Mouse (Mus musculus) embryonic stem cell, embryonic (primary cell): Measurements from ENCODE around the gene Adcy3.

Experiments used
- CTCF ChIA-PET, 4 experiments: fragments of 300-600 bp in 2 of 4; fragments of 350-600 bp in 2 of 4; sonication (Branson Sonifier 250); formaldehyde crosslinking; loops; one replicate each; lab custom pipeline; 2022; ENCODE audit warnings: inconsistent platforms in 2 of 4; lab: Charles Lee
- POLR2A ChIA-PET, 4 experiments: fragments of 300-600 bp in 2 of 4; fragments of 350-600 bp in 2 of 4; sonication (Branson Sonifier 250); formaldehyde crosslinking; loops; one replicate each; lab custom pipeline; 2022; ENCODE audit warnings: antibody characterized with exemption in 4 of 4, inconsistent platforms in 1 of 4; lab: Charles Lee

The Adcy3 gene

DNA sequence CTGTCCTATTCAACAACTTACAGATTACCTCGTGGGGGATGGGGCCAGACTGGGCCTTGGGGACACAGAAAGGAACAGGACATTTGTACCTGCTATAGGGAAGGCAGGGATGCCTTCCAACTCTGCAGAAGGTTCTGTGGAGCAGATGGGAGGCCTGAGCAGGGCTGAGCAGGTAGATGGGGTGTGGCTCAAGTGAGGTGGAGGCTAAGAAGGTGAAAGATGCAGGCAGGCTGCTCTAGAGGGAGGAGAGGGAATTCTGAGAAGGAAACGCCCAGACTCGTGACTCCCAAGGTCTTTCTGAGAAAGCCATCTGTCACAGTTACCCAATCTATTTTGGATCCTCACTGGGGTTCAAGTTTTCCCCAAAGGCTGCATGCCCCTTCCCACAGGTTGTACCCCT is 34.1 kb downstream of the Adcy3 start:
- ChIA-PET POLR2A (interaction anchor here in 2 of 4 experiments (0.6 to 1.2 kb wide), 3 partner anchors 9 to 42 kb away, joined by 3 to 7 read pairs (median 4); no protein-coding TSS in a partner anchor), CTCF (interaction anchor here in 1 of 4 experiments (0.6 kb wide), 1 partner anchor 260 kb away, joined by 3 read pairs; no protein-coding TSS in a partner anchor)

GRCm38 (mm10) chr12:4169058-4169457 is 36.2 kb downstream of the Adcy3 start:
- POLR2A ChIA-PET = interaction anchor here in 2 of 4 experiments (1.2 to 4.2 kb wide), 3 partner anchors 9 to 65 kb away, joined by 3 to 16 read pairs (median 4); partner anchors contain the start of genes Cenpo (in 1 of the 2) and Ptrhd1 (in 1 of the 2)
- CTCF ChIA-PET = no interaction called here

GRCm38 (mm10) chr12:4169622-4170021 is 36.7 kb downstream of the Adcy3 start:
- CTCF ChIA-PET = no interaction called here
- POLR2A ChIA-PET = interaction anchor here in 2 of 4 experiments (0.5 to 4.2 kb wide), 4 partner anchors 9 to 354 kb away, joined by 3 to 16 read pairs (median 4); partner anchors contain the start of genes Cenpo (in 1 of the 2) and Ptrhd1 (in 1 of the 2)

- ChIA-PET CTCF (interaction anchor here in 2 of 4 experiments (0.6 to 1.2 kb wide), 2 partner anchors 16 to 297 kb away, joined by 3 read pairs; no protein-coding TSS in a partner anchor), POLR2A (interaction anchor here in 3 of 4 experiments (0.9 to 2.0 kb wide), 6 partner anchors 8 to 184 kb away, joined by 3 to 4 read pairs (median 3); no protein-coding TSS in a partner anchor)
Measured at GRCm38 (mm10) chr12:4173108-4173790, 40.3 kb downstream of the Adcy3 start.

DNA sequence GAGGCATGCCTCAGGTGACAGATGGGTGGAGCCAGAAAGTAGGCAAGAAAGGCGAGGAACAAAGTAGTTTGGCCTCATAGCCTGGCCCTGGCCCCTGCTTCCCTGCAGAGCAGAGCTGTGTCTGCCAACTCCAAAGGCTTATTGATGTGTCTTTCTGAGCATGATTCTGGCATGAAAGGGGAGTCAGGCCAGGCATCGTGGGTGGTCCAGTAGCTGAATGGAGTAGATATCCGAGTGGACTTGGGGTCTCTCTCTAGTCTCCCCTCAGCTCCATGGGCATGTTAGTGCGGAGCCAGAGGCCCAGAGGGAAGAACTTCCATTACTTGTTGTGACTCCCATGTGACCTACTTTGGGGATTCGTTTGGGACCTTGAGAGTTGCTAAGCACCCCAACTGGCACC is 45.9 kb downstream of the Adcy3 start:
- POLR2A ChIA-PET = interaction anchor here in 3 of 4 experiments (0.6 to 2.9 kb wide), 17 partner anchors 10 to 240 kb away, joined by 3 to 12 read pairs (median 4); partner anchors contain the start of genes Cenpo (in 2 of the 3) and Ptrhd1 (in 2 of the 3)
- CTCF ChIA-PET = interaction anchor here in 3 of 4 experiments (0.5 to 2.5 kb wide), 10 partner anchors 10 to 259 kb away, joined by 3 to 12 read pairs (median 4); no protein-coding TSS in a partner anchor

DNA sequence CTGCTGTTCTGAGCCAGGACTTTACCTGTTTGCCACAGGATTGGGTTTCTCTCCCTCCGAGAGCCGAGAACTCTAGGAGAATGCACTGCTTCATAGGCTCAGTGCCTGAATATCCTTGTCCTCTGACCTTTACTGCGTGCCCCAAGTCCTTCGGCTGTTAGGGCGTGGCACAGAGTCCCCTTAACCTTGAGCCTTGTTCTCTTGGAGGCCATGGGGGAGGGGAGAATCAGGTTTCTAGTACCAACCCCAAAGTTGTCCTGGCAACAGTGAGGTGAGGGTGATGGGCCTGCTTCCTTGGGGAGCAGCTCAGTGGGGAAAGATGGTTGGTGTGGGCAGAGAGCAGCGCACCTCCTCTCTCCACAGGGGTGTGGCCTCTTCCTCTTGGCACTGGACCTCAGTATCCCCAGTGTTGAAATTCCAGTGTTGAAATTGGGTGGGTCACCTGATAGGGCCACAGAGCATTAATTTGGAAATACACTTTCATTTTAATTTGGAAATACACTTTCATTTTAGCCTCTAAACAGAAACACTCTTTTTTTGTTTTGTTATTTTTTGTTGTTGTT is 46.8 kb downstream of the Adcy3 start:
- ChIA-PET CTCF (interaction anchor here in 2 of 4 experiments (0.9 to 2.5 kb wide), 4 partner anchors 9 to 73 kb away, joined by 3 to 12 read pairs (median 6); no protein-coding TSS in a partner anchor), POLR2A (interaction anchor here in 2 of 4 experiments (0.6 to 2.9 kb wide), 11 partner anchors 9 to 760 kb away, joined by 3 to 12 read pairs (median 4); partner anchors contain the start of genes Cenpo (in 1 of the 2), Efr3b (in 1 of the 2) and Ptrhd1 (in 1 of the 2))

- ChIA-PET POLR2A (interaction anchor here in 2 of 4 experiments (1.0 to 2.6 kb wide), 5 partner anchors 9 to 142 kb away, joined by 3 to 7 read pairs (median 3); partner anchors contain the start of gene Efr3b (in 1 of the 2)), CTCF (interaction anchor here in 2 of 4 experiments (0.9 to 2.5 kb wide), 4 partner anchors 8 to 28 kb away, joined by 4 to 12 read pairs (median 4); no protein-coding TSS in a partner anchor)
Measured at GRCm38 (mm10) chr12:4180507-4180906, 47.6 kb downstream of the Adcy3 start.

DNA sequence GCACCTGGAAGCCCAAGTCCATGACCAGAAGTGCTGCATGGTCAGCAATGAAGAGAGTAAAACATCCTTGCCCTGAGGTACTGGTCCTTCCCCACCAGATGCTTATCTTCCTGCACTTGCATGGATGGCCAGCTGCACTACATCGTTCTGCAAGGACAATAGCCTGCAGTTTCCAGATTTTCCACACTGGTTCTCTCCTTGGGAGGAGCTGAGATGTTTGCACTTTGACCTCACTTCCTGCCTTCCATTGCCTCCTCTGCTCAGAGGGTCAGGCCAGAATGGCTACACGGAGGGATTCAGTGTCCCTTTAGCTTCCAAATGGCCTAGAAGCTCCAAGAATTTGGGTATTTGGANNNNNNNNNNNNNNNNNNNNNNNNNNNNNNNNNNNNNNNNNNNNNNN is 51.7 kb downstream of the Adcy3 start:
- POLR2A ChIA-PET = no interaction called here
- CTCF ChIA-PET = no interaction called here

GRCm38 (mm10) chr12:4188171-4189059 is 55.5 kb downstream of the Adcy3 start:
- POLR2A ChIA-PET = interaction anchor here in 3 of 4 experiments (0.6 to 2.8 kb wide), 25 partner anchors 8 to 581 kb away, joined by 3 to 16 read pairs (median 4); partner anchors contain the start of genes Cenpo (in 1 of the 3), Fam228b (in 1 of the 3), Pfn4 (in 1 of the 3) and Ptrhd1 (in 1 of the 3)
- CTCF ChIA-PET = interaction anchor here (0.6 to 1.7 kb wide), 25 partner anchors 8 to 731 kb away, joined by 3 to 12 read pairs (median 4); no protein-coding TSS in a partner anchor

- ChIA-PET POLR2A (interaction anchor here in 3 of 4 experiments (0.6 to 2.8 kb wide), 25 partner anchors 8 to 580 kb away, joined by 3 to 16 read pairs (median 4); partner anchors contain the start of genes Cenpo (in 2 of the 3), Ptrhd1 (in 2 of the 3), Fam228b (in 1 of the 3) and Pfn4 (in 1 of the 3)), CTCF (interaction anchor here (0.6 to 1.7 kb wide), 27 partner anchors 8 to 730 kb away, joined by 3 to 12 read pairs (median 4); no protein-coding TSS in a partner anchor)
Measured at GRCm38 (mm10) chr12:4189060-4189447, 56.2 kb downstream of the Adcy3 start.

- POLR2A ChIA-PET = interaction anchor here (0.6 to 1.9 kb wide), 9 partner anchors 14 to 378 kb away, joined by 3 to 9 read pairs (median 4); partner anchors contain the start of genes Cenpo (in 2 of the 4) and Ptrhd1 (in 2 of the 4)
- CTCF ChIA-PET = interaction anchor here in 2 of 4 experiments (0.7 to 1.7 kb wide), 5 partner anchors 13 to 85 kb away, joined by 3 to 5 read pairs (median 3); no protein-coding TSS in a partner anchor
Measured at GRCm38 (mm10) chr12:4192514-4192913, 59.6 kb downstream of the Adcy3 start.

DNA sequence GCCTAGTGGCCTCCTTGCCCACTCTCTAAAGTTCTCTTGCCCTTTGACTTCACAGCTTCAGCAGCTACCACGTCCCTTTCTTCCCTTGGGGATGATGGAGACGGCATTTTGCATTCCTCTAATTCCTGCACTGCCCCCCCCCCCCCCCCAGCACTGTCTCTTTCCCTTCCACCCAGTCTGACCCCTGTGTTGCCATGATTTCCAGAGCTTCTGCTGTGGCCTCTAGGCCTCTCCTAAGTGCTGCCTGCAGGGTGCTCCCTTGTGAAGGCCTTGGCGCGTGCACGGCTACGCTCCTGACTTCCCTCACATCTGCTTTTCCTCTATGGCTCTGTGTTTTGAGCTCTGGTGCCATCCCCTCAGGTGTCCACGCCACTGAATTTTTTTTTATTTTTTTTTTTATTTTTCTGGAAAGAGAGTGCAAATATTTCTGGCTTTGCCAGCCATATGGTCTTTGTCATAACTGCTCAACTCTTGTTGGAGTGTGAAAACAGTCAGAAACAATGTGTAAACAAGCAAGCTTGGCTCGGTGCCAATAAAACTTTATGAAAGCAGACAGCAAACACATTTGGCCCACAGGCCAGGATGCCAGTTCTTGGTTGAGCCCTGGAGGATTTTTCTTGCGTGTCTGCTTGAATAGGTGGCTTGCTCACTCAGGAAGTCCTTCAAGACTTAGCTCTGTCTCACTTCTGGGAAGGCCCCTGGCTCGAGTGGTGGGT is 60.3 kb downstream of the Adcy3 start:
- ChIA-PET CTCF (interaction anchor here in 3 of 4 experiments (0.6 to 1.7 kb wide), 5 partner anchors 13 to 86 kb away, joined by 3 to 5 read pairs (median 3); no protein-coding TSS in a partner anchor), POLR2A (interaction anchor here (0.6 to 1.9 kb wide), 8 partner anchors 13 to 378 kb away, joined by 3 to 9 read pairs (median 4); partner anchors contain the start of genes Cenpo (in 2 of the 4) and Ptrhd1 (in 2 of the 4))

- ChIA-PET CTCF (interaction anchor here in 2 of 4 experiments (0.7 to 1.0 kb wide), 3 partner anchors 14 to 377 kb away, joined by 3 to 4 read pairs (median 3); partner anchors contain the start of genes Cenpo (in 1 of the 2) and Ptrhd1 (in 1 of the 2)), POLR2A (interaction anchor here in 2 of 4 experiments (1.0 to 1.2 kb wide), 2 partner anchors 12 to 74 kb away, joined by 3 read pairs; no protein-coding TSS in a partner anchor)
Measured at GRCm38 (mm10) chr12:4194643-4195042, 61.7 kb downstream of the Adcy3 start.

- ChIA-PET POLR2A (no interaction called here), CTCF (interaction anchor here in 1 of 4 experiments (1.8 kb wide), 1 partner anchor 10 kb away, joined by 7 read pairs; no protein-coding TSS in a partner anchor)
Measured at GRCm38 (mm10) chr12:4198702-4199101, 65.8 kb downstream of the Adcy3 start.

GRCm38 (mm10) chr12:4199271-4199670 is 66.4 kb downstream of the Adcy3 start:
- CTCF ChIA-PET = interaction anchor here in 2 of 4 experiments (1.3 to 1.8 kb wide), 3 partner anchors 10 kb away, joined by 3 to 7 read pairs (median 4); no protein-coding TSS in a partner anchor
- POLR2A ChIA-PET = interaction anchor here in 2 of 4 experiments (0.7 to 1.7 kb wide), 6 partner anchors 10 to 157 kb away, joined by 3 to 7 read pairs (median 3); no protein-coding TSS in a partner anchor
